Mouse (Mus musculus) MEL (cell line): ENCODE data around the gene Srgap1. TPM values are rescaled to one million over a fixed set of nuclear protein-coding genes. Genes with fewer than 3 reads are reported as not detected.

Source experiments
- DNase-seq: peaks from one replicate; pipeline ENCODE4 v3.0.0; 2011; ENCODE audit warnings: low read depth, low spot score
- H3K27ac ChIP-seq: 2 replicates; pipeline ENCODE4 v1.5.1; 2012; ENCODE audit warnings: low read depth, mild to moderate bottlenecking, control low read depth, low read length, moderate library complexity; ENCODE audit not compliant: control insufficient read depth
- H3K27me3 ChIP-seq, 2 experiments: fragments of 150-350 bp in 1 of 2; sonication (generic) in 1 of 2; 2 replicates each; pipeline ENCODE4 v1.6.1; 2012; ENCODE audit warnings: low read length in 2 of 2, mild to moderate bottlenecking in 2 of 2, improper control_type of control experiment in 1 of 2, moderate library complexity in 1 of 2; ENCODE audit not compliant: insufficient read depth in 2 of 2, control insufficient read depth in 1 of 2
- H3K36me3 ChIP-seq, 2 experiments: 2 replicates each; pipeline ENCODE4 v1.6.1; 2012 to 2014; ENCODE audit warnings: low read length in 2 of 2, improper control_type of control experiment in 1 of 2, inconsistent platforms in 1 of 2, mild to moderate bottlenecking in 1 of 2; ENCODE audit not compliant: insufficient read depth in 2 of 2, control insufficient read depth in 1 of 2
- H3K4me1 ChIP-seq, 2 experiments: fragments of 150-350 bp in 1 of 2; sonication (generic) in 1 of 2; 2 replicates each; pipeline ENCODE4 v1.6.1; 2012; ENCODE audit warnings: low read length in 2 of 2, improper control_type of control experiment in 1 of 2, mild to moderate bottlenecking in 1 of 2; ENCODE audit not compliant: insufficient read depth in 2 of 2, control insufficient read depth in 1 of 2
- H3K4me3 ChIP-seq, 2 experiments: fragments of 150-350 bp in 1 of 2; sonication (generic) in 1 of 2; 2 replicates each; pipeline ENCODE4 v1.5.1; 2012; ENCODE audit warnings: low read depth in 2 of 2, low read length in 2 of 2, mild to moderate bottlenecking in 2 of 2, moderate library complexity in 2 of 2, control low read depth in 1 of 2, improper control_type of control experiment in 1 of 2; ENCODE audit not compliant: control insufficient read depth in 1 of 2, insufficient read depth in 1 of 2
- H3K79me2 ChIP-seq: 2 replicates; pipeline ENCODE4 v1.6.1; 2012; ENCODE audit warnings: mild to moderate bottlenecking, low read length, moderate library complexity; ENCODE audit not compliant: control insufficient read depth, poor library complexity, insufficient read depth
- H3K9ac ChIP-seq: 2 replicates; pipeline ENCODE4 v1.6.1; 2012; ENCODE audit warnings: low read depth, mild to moderate bottlenecking, control low read depth, low read length, moderate library complexity; ENCODE audit not compliant: control insufficient read depth, poor library complexity, severe bottlenecking
- H3K9me3 ChIP-seq: fragments of 150-350 bp; sonication (generic); replicated peaks from 2 replicates; pipeline ENCODE4 v1.6.1; 2012; ENCODE audit warnings: mild to moderate bottlenecking, low read length, improper control_type of control experiment, moderate library complexity; ENCODE audit not compliant: insufficient read depth
- BHLHE40 ChIP-seq: IDR thresholded peaks from 2 replicates; pipeline ENCODE4 v1.6.1; 2012; ENCODE audit warnings: low read depth, mild to moderate bottlenecking, inconsistent platforms, low read length, improper control_type of control experiment, borderline replicate concordance
- CTCF ChIP-seq, 3 experiments: IDR thresholded peaks in 2 of 3; conservative IDR thresholded peaks in 1 of 3; 2 replicates each; pipeline ENCODE4 v1.5.1; 2011 to 2012; ENCODE audit warnings: low read length in 3 of 3, low read depth in 2 of 3, mild to moderate bottlenecking in 2 of 3, improper control_type of control experiment in 1 of 3, inconsistent platforms in 1 of 3, mixed read lengths in 1 of 3, moderate library complexity in 1 of 3; ENCODE audit not compliant: control insufficient read depth in 1 of 3, insufficient read depth in 1 of 3, poor library complexity in 1 of 3, severe bottlenecking in 1 of 3
- E2F4 ChIP-seq: IDR thresholded peaks from 2 replicates; pipeline ENCODE4 v1.6.1; 2011; ENCODE audit warnings: low read depth, low read length, improper control_type of control experiment, borderline replicate concordance
- EP300 ChIP-seq, 2 experiments: IDR thresholded peaks; 2 replicates each; pipeline ENCODE4 v1.6.1; 2011; ENCODE audit warnings: improper control_type of control experiment in 2 of 2, low read length in 2 of 2, low read depth in 1 of 2, mild to moderate bottlenecking in 1 of 2
- ETS1 ChIP-seq: IDR thresholded peaks from 2 replicates; pipeline ENCODE4 v1.6.1; 2012; ENCODE audit warnings: low read depth, mild to moderate bottlenecking, inconsistent platforms, low read length, improper control_type of control experiment, moderate library complexity
- GATA1 ChIP-seq: IDR thresholded peaks from 2 replicates; pipeline ENCODE4 v1.6.1; 2011; ENCODE audit warnings: low read depth, low read length, improper control_type of control experiment
- MAFK ChIP-seq: IDR thresholded peaks from 2 replicates; pipeline ENCODE4 v1.6.1; 2011; ENCODE audit warnings: low read depth, mild to moderate bottlenecking, low read length, improper control_type of control experiment, borderline replicate concordance
- MEF2A ChIP-seq: IDR thresholded peaks from 2 replicates; pipeline ENCODE4 v1.6.1; 2014; ENCODE audit warnings: low read depth, mild to moderate bottlenecking, inconsistent platforms, low read length, improper control_type of control experiment; ENCODE audit not compliant: poor library complexity, insufficient replicate concordance, severe bottlenecking; ENCODE audit errors: extremely low read depth
- MYB ChIP-seq: IDR thresholded peaks from 2 replicates; pipeline ENCODE4 v1.6.1; 2011; ENCODE audit warnings: mild to moderate bottlenecking, low read depth, low read length, improper control_type of control experiment
- RCOR1 ChIP-seq: IDR thresholded peaks from 2 replicates; pipeline ENCODE4 v1.6.1; 2012; ENCODE audit warnings: low read depth, mild to moderate bottlenecking, inconsistent platforms, low read length, improper control_type of control experiment
- USF1 ChIP-seq: IDR thresholded peaks from 2 replicates; pipeline ENCODE4 v1.6.1; 2014; ENCODE audit warnings: low read depth, mild to moderate bottlenecking, inconsistent platforms, low read length, improper control_type of control experiment, moderate library complexity
- USF2 ChIP-seq, 2 experiments: IDR thresholded peaks; 2 replicates each; pipeline ENCODE4 v1.6.1; 2011 to 2012; ENCODE audit warnings: improper control_type of control experiment in 2 of 2, low read length in 2 of 2, borderline replicate concordance in 1 of 2, inconsistent platforms in 1 of 2, low read depth in 1 of 2, mild to moderate bottlenecking in 1 of 2; ENCODE audit not compliant: insufficient read depth in 1 of 2
- ZC3H11A ChIP-seq: IDR thresholded peaks from 2 replicates; pipeline ENCODE4 v1.6.1; 2012; ENCODE audit warnings: low read depth, mild to moderate bottlenecking, inconsistent platforms, low read length, improper control_type of control experiment
- ZKSCAN1 ChIP-seq: IDR thresholded peaks from 2 replicates; pipeline ENCODE4 v1.6.1; 2012; ENCODE audit warnings: low read depth, mild to moderate bottlenecking, inconsistent platforms, low read length, improper control_type of control experiment, moderate library complexity
- polyA plus RNA-seq, 2 experiments: library from polyadenylated mRNA; stranded (reverse) in 1 of 2; unstranded in 1 of 2; fragments of >175 nt in 1 of 2; fragments of >200 nt in 1 of 2; gene quantifications; 2 replicates each; pipeline versions ENCODE4 v1.2.1 to v1.2.4; 2012; ENCODE audit warnings: low replicate concordance in 2 of 2, low read depth in 1 of 2; ENCODE audit not compliant: insufficient read length in 2 of 2, insufficient read depth in 1 of 2, missing spikeins in 1 of 2
- total RNA-seq: library from RNA; depleted of rRNA; stranded (reverse); fragments of 300-350 nt; gene quantifications from 2 replicates; pipeline ENCODE4 v1.2.3, GENCODE M21; 2012

Gene Srgap1
- total and polyA plus RNA-seq, 3 experiments: not detected

GRCm38 (mm10) chr10:122090472-122090871, 43.4 kb upstream of the Srgap1 start:
- no peaks in the 10 kb centered on the region for H3K27me3 ChIP-seq
- no peak overlapping the region for H3K9ac ChIP-seq
- no peaks in the 10 kb centered on the region for H3K4me1 ChIP-seq
- no peak overlapping the region for H3K4me3 ChIP-seq
- no peak overlapping the region for H3K27ac ChIP-seq
- peaks cover 2 to 3% of the 10 kb centered on the region in 2 experiments for H3K36me3 ChIP-seq
- no peaks in the 10 kb centered on the region for H3K9me3 ChIP-seq
- no peak for DNase-seq
- TF ChIP-seq EP300 (IDR thresholded peaks at IDR 0.05; ENCODE audit: low read depth in 1 of 2, low read length in 2 of 2) (no peak), CTCF (IDR thresholded peaks at IDR 0.05 in 2 of 3, conservative IDR thresholded peaks at IDR 0.05 in 1 of 3; ENCODE audit: control insufficient read depth in 1 of 3, insufficient read depth in 1 of 3, low read depth in 2 of 3, low read length in 3 of 3, poor library complexity in 1 of 3, severe bottlenecking in 1 of 3) (peak in 1 of 3 experiments; percentile 5; a peak in 1 of 6 replicates), MAFK (no peak), E2F4 (no peak)
- H3K79me2 ChIP-seq: no peaks in the 10 kb centered on the region; the same call in 1 of the 2 replicates

DNA sequence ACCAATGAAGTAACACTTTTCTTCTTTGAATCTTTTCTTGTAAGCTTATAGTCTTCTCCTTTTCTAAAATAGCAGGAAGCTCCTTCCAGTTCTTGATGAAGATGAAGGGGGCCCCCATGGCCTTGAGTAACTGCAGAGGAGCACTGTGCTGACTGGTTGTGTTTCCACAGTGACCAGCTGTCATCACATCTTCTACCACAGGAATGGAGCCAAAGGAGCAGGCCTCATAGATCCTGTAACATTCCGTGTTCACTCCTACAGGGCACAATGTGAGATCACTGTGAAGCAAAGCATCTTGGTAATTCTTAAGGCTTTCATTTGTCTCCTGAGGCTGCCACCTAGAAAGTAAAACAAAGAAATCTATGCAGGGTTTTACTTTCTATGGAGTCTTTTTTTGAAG, 34.2 kb upstream of the Srgap1 start:
- H3K27me3 ChIP-seq: no peaks in the 10 kb centered on the region
- no peak overlapping the region for H3K9ac ChIP-seq
- H3K4me3 ChIP-seq: no peak overlapping the region
- no peak overlapping the region for H3K27ac ChIP-seq
- H3K4me1 ChIP-seq: peaks cover 0 to 2% of the 10 kb centered on the region in 2 experiments; a peak in 2 of 4 replicates
- DNase-seq: no peak
- TF ChIP-seq MEF2A (no peak), ZKSCAN1 (no peak), ZC3H11A (no peak), BHLHE40 (no peak), CTCF (IDR thresholded peaks at IDR 0.05 in 2 of 3, conservative IDR thresholded peaks at IDR 0.05 in 1 of 3; ENCODE audit: control insufficient read depth in 1 of 3, insufficient read depth in 1 of 3, low read depth in 2 of 3, low read length in 3 of 3, poor library complexity in 1 of 3, severe bottlenecking in 1 of 3) (no peak), USF2 (IDR thresholded peaks at IDR 0.05; ENCODE audit: borderline replicate concordance in 1 of 2, insufficient read depth in 1 of 2, low read depth in 1 of 2, low read length in 2 of 2) (no peak), E2F4 (no peak), MYB (no peak), ETS1 (no peak), USF1 (no peak), GATA1 (no peak), RCOR1 (no peak), MAFK (no peak), EP300 (IDR thresholded peaks at IDR 0.05; ENCODE audit: low read depth in 1 of 2, low read length in 2 of 2) (no peak)
- no peaks in the 10 kb centered on the region for H3K9me3 ChIP-seq
- H3K79me2 ChIP-seq: no peaks in the 10 kb centered on the region
- no peaks in the 10 kb centered on the region; a peak in 1 of 4 replicates for H3K36me3 ChIP-seq
